Comparison of ENCODE assay signal across 11 mouse cellular contexts in the genomic region with DNA sequence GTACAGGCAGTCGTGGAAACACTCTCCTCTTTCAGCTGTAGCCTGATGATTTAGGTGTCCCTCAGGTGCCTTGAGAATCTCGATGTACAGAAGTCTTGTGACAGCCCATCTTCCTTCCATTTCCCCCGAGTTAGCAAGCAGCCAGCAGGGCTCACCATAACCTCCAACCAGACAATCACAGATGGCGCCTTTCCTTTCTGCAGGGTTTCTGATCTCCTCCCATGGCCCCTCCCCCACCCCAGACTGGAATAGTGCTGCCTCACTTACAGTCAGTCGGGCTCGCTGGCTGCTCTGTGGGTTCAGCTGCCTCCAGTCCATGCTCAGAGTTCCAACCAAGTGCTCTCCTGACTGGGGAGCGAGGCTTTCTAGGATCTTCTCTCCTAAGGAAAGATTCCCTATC. TPM values are rescaled to one million over a fixed set of nuclear protein-coding genes. Genes with fewer than 3 reads are reported as not detected.
A peak's percentile ranks its signal among the peaks of the same experiment; 100 is the strongest.
DNase-seq lines count a peak whose midpoint lies in the region; ATAC-seq and TF ChIP-seq lines count a peak whose summit lies in the region.
"Had no signal": no experiment of that assay in that cellular context is flagged by ENCODE, and none has a peak within 500 bp of the region (broad histone marks: within the 10 kb centered on the region; RNA-seq: fewer than 3 reads in every experiment).

No protein-coding gene starts in this region.

- peak overlapping the region; percentile 57; the same call in 1 of the 2 replicates for H3K27ac ChIP-seq in layer of hippocampus, adult 2 months
- H3K27ac ChIP-seq in CH12.LX (ENCODE audit: insufficient read depth, low read depth): peak overlapping the region; percentile 78
- H3K27ac ChIP-seq in intestine, embryonic 16.5 days (ENCODE audit: low read length): no peak overlapping the region
- H3K27ac ChIP-seq: hindbrain, embryonic 13.5 days had no signal

- no peak; the same call in 1 of the 2 replicates for TF ChIP-seq RAD21 in CH12.LX (IDR thresholded peaks at IDR 0.05; ENCODE audit: low read depth, low read length)

- peaks cover 6% of the 10 kb centered on the region for H3K9me3 ChIP-seq in CH12.LX (replicated peaks; ENCODE audit: low read length)
- 0 out of 2 replicates have a peak, but pooled peaks cover 3% of the 10 kb centered on the region for H3K9me3 ChIP-seq in intestine, embryonic 16.5 days (ENCODE audit: control insufficient read depth, low read length)

- H3K4me2 ChIP-seq in CH12.LX (ENCODE audit: insufficient read depth, low read depth, poor library complexity, severe bottlenecking): peak overlapping the region; percentile 38
- H3K4me2 ChIP-seq in intestine, embryonic 16.5 days (ENCODE audit: low read depth, low read length): no peak overlapping the region
- H3K4me2 ChIP-seq: hindbrain, embryonic 13.5 days had no signal

- TF ChIP-seq CTCF in layer of hippocampus, adult 2 months (conservative IDR thresholded peaks at IDR 0.05): no peak
- TF ChIP-seq CTCF in CH12.LX (conservative IDR thresholded peaks at IDR 0.05 in 1 of 2, IDR thresholded peaks at IDR 0.05 in 1 of 2; ENCODE audit: low read depth in 2 of 2, low read length in 2 of 2): no peak; a peak in 1 of 4 replicates

- H3K4me3 ChIP-seq in layer of hippocampus, adult 2 months: no peak overlapping the region
- H3K4me3 ChIP-seq in CH12.LX (replicated peaks in 1 of 3; ENCODE audit: low read depth in 2 of 3, low read length in 2 of 3, poor library complexity in 1 of 3): peak overlapping the region; percentile 60 to 64 (median 61)
- no peak overlapping the region for H3K4me3 ChIP-seq in intestine, embryonic 16.5 days (ENCODE audit: low read length)
- H3K4me3 ChIP-seq: hindbrain, embryonic 13.5 days had no signal

- H3K9ac ChIP-seq in CH12.LX (ENCODE audit: insufficient read depth, low read depth): peak overlapping the region; percentile 70
- H3K9ac ChIP-seq in intestine, embryonic 16.5 days (ENCODE audit: low read depth, low read length): no peak overlapping the region
- H3K9ac ChIP-seq: hindbrain, embryonic 13.5 days had no signal

- dilution Hi-C loops in CH12.LX (cut with MboI; ENCODE audit: extremely low pct_ligation_motif_present, extremely low pct_unique_long_range_greater_than_20kb, low sequenced_read_pairs): no loop called here

- 53% methylated on average over 7 of the region's 7 CpGs for WGBS in intestine, embryonic 16.5 days

- TF ChIP-seq POLR2A in CH12.LX (IDR thresholded peaks at IDR 0.05; ENCODE audit: low read depth, low read length): no peak; the same call in 1 of the 2 replicates

- in situ Hi-C loops in CH12.LX (cut with MboI; ENCODE audit: low pct_ligation_motif_present, low pct_unique_long_range_greater_than_20kb, low sequenced_read_pairs): no loop called here

- H3K79me2 ChIP-seq in CH12.LX (replicated peaks; ENCODE audit: control insufficient read depth, extremely low read depth, insufficient read depth, poor library complexity, severe bottlenecking): no peaks in the 10 kb centered on the region

- peak in 1 of 2 experiments; percentile 53 for DNase-seq in layer of hippocampus, adult 2 months (ENCODE audit: low spot score in 2 of 2)
- no peak for DNase-seq in layer of hippocampus, adult 9-10 months (ENCODE audit: low spot score)
- peak; percentile 81 for DNase-seq in CH12.LX (ENCODE audit: extremely low read depth)
- peak; percentile 59 for DNase-seq in naive thymus-derived CD4-positive, alpha-beta T cell, adult 2 months (ENCODE audit: low read depth)
- no peak for DNase-seq in frontal cortex, postnatal 25 days (ENCODE audit: low spot score in 2 of 2)
- DNase-seq: cerebellum, postnatal 25 days; lung, postnatal 14 days; spleen, adult 18-20 months had no signal

- H3K4me1 ChIP-seq in CH12.LX (ENCODE audit: control insufficient read depth in 1 of 2, insufficient read depth in 2 of 2): peaks cover 21 to 47% of the 10 kb centered on the region in 2 experiments
- H3K4me1 ChIP-seq in intestine, embryonic 16.5 days (ENCODE audit: control insufficient read depth, insufficient read depth, low read length): no peaks in the 10 kb centered on the region

- H3K27me3 ChIP-seq in CH12.LX (replicated peaks): no peaks in the 10 kb centered on the region
- no peaks in the 10 kb centered on the region for H3K27me3 ChIP-seq in intestine, embryonic 16.5 days (replicated peaks; ENCODE audit: control insufficient read depth, insufficient read depth, low read length)
- H3K27me3 ChIP-seq: hindbrain, embryonic 13.5 days had no signal

- peak; percentile 29 for ATAC-seq in activated CD4-positive, CD25-positive, alpha-beta regulatory T cell, adult 4 months
- ATAC-seq in intestine, embryonic 16.5 days: no peak

- H3K36me3 ChIP-seq in CH12.LX (replicated peaks in 1 of 2; ENCODE audit: control insufficient read depth in 1 of 2, insufficient read depth in 1 of 2, low read length in 1 of 2): peaks cover 0 to 2% of the 10 kb centered on the region in 2 experiments
- H3K36me3 ChIP-seq in intestine, embryonic 16.5 days (ENCODE audit: control insufficient read depth, insufficient read depth, low read length): no peaks in the 10 kb centered on the region

- TF ChIP-seq EP300 in CH12.LX (IDR thresholded peaks at IDR 0.05; ENCODE audit: low read length): no peak

TF ChIP-seq in CH12.LX, 34 proteins besides CTCF, POLR2A, EP300 and RAD21 (continues in another document):
- TF ChIP-seq PAX5 (IDR thresholded peaks at IDR 0.05; ENCODE audit: low read length) (no peak), ELF1 (IDR thresholded peaks at IDR 0.05; ENCODE audit: low read depth, low read length) (no peak), TCF12 (IDR thresholded peaks at IDR 0.05; ENCODE audit: low read depth, low read length) (peak; percentile 70; the same call in 1 of the 2 replicates), USF2 (conservative IDR thresholded peaks at IDR 0.05; ENCODE audit: low read depth, low read length) (no peak), SIN3A (IDR thresholded peaks at IDR 0.05; ENCODE audit: low read length) (peak; percentile 41), TBP (conservative IDR thresholded peaks at IDR 0.05; ENCODE audit: low read depth, low read length) (0 out of 2 replicates have a peak, but pooled peaks have one; percentile 41), MAZ (IDR thresholded peaks at IDR 0.05; ENCODE audit: low read depth, low read length) (no peak), ETS1 (conservative IDR thresholded peaks at IDR 0.05; ENCODE audit: low read depth, low read length) (no peak), BHLHE40 (IDR thresholded peaks at IDR 0.05; ENCODE audit: low read depth, low read length) (peak; percentile 31; the same call in 1 of the 2 replicates), UBTF (IDR thresholded peaks at IDR 0.05; ENCODE audit: low read depth, low read length) (no peak), ZNF384 (IDR thresholded peaks at IDR 0.05; ENCODE audit: low read depth, low read length) (no peak), HCFC1 (IDR thresholded peaks at IDR 0.05; ENCODE audit: low read depth, low read length) (no peak; the same call in 1 of the 2 replicates), RCOR1 (conservative IDR thresholded peaks at IDR 0.05; ENCODE audit: low read depth, low read length) (no peak; the same call in 1 of the 2 replicates), SMC3 (IDR thresholded peaks at IDR 0.05; ENCODE audit: low read depth, low read length) (no peak; the same call in 1 of the 2 replicates), NELFE (IDR thresholded peaks at IDR 0.05; ENCODE audit: low read depth, low read length) (peak; percentile 24; the same call in 1 of the 2 replicates), E2F4 (IDR thresholded peaks at IDR 0.05; ENCODE audit: insufficient replicate concordance, low read depth, low read length) (no peak), CHD2 (IDR thresholded peaks at IDR 0.05; ENCODE audit: low read length) (peak; percentile 81), POLR2AphosphoS2 (IDR thresholded peaks at IDR 0.05; ENCODE audit: low read depth, low read length) (no peak), KAT2A (IDR thresholded peaks at IDR 0.05; ENCODE audit: insufficient replicate concordance, low read length) (no peak), MAFK (IDR thresholded peaks at IDR 0.05; ENCODE audit: insufficient replicate concordance, low read length) (no peak), ZMIZ1 (IDR thresholded peaks at IDR 0.05; ENCODE audit: low read depth, low read length) (no peak), MYC (IDR thresholded peaks at IDR 0.05; ENCODE audit: low read depth, low read length) (0 out of 2 replicates have a peak, but pooled peaks have one; percentile 33), MEF2A (IDR thresholded peaks at IDR 0.05; ENCODE audit: borderline replicate concordance, low read depth, low read length) (no peak), ZC3H11A (IDR thresholded peaks at IDR 0.05; ENCODE audit: low read depth, low read length) (no peak), ZKSCAN1 (IDR thresholded peaks at IDR 0.05; ENCODE audit: borderline replicate concordance, low read depth, low read length) (no peak), MAX (IDR thresholded peaks at IDR 0.05; ENCODE audit: low read length) (peak; percentile 22), GABPA (IDR thresholded peaks at IDR 0.05; ENCODE audit: insufficient replicate concordance, low read depth, low read length) (no peak), CHD1 (IDR thresholded peaks at IDR 0.05; ENCODE audit: low read depth, low read length) (0 out of 2 replicates have a peak, but pooled peaks have one; percentile 41), MXI1 (IDR thresholded peaks at IDR 0.05; ENCODE audit: low read depth, low read length) (no peak), USF1 (IDR thresholded peaks at IDR 0.05; ENCODE audit: low read depth, low read length) (no peak), JUN (IDR thresholded peaks at IDR 0.05; ENCODE audit: insufficient read depth, low read depth, low read length) (no peak), JUND (conservative IDR thresholded peaks at IDR 0.05; ENCODE audit: low read depth, low read length) (no peak)

RNA-seq across cellular contexts. Expression of gene Glrx5, which starts 10.3 kb away (rescaled TPM):
- 10 to 100 TPM; 43.9 to 47.0 TPM for total RNA-seq in layer of hippocampus, adult 2 months (2021)
- total RNA-seq in CH12.LX (2012; rRNA removed): 38.5 and 51.6 TPM in 2 replicates
- 72.8 and 79.5 TPM in 2 replicates for total RNA-seq in CH12.LX (2014; rRNA removed)
- polyA plus RNA-seq in CH12.LX (2012; ENCODE audit: insufficient read length, low read depth): 112 and 123 TPM in 2 replicates
- polyA plus RNA-seq in activated CD4-positive, CD25-positive, alpha-beta regulatory T cell, adult 4 months (2017; shearing (Covaris generic)): 1 to 10 TPM; 6.5 to 7.7 TPM
- polyA plus RNA-seq in intestine, embryonic 16.5 days (2015; fragmentation: Nextera tagmentation; extraction: Ambion mirVana): 185 and 199 TPM in 2 replicates

RNA-seq across cellular contexts. Expression of gene Syne3, which starts 12.5 kb away (rescaled TPM):
- total RNA-seq in layer of hippocampus, adult 2 months (2021): 1 to 10 TPM; 1.7 to 1.8 TPM
- total RNA-seq in CH12.LX (2012; rRNA removed) (16.6 and 18.7 TPM in 2 replicates), CH12.LX (2014; rRNA removed) (5.3 and 5.5 TPM in 2 replicates)
- 7.3 and 7.5 TPM in 2 replicates for polyA plus RNA-seq in CH12.LX (2012; ENCODE audit: insufficient read length, low read depth)
- 1 to 10 TPM; 4.1 to 5.4 TPM for polyA plus RNA-seq in activated CD4-positive, CD25-positive, alpha-beta regulatory T cell, adult 4 months (2017; shearing (Covaris generic))
- 0.51 and 0.66 TPM in 2 replicates for polyA plus RNA-seq in intestine, embryonic 16.5 days (2015; fragmentation: Nextera tagmentation; extraction: Ambion mirVana)

Comparison
In these comparisons a context has a peak if more than half of its experiments do, and no peak if none do; other contexts are left out.
1. DNase-seq: peak in CH12.LX (single experiment) and naive thymus-derived CD4-positive, alpha-beta T cell, adult 2 months (single experiment); none in layer of hippocampus, adult 9-10 months (single experiment) and frontal cortex, postnatal 25 days (0 of 2).
2. H3K4me3 ChIP-seq: peak in CH12.LX (3 of 3); none in layer of hippocampus, adult 2 months (single experiment) and intestine, embryonic 16.5 days (single experiment).
3. RNA of gene Glrx5, which starts 10.3 kb away (polyA plus RNA-seq): 185 to 199 TPM in intestine, embryonic 16.5 days and 112 to 123 TPM in CH12.LX; 6.5 to 7.7 TPM in activated CD4-positive, CD25-positive, alpha-beta regulatory T cell, adult 4 months; every median in the first group is over 10 times any median in the second.